Mouse (Mus musculus): ENCODE results near the gene D630003M21Rik. TPM values are rescaled to one million over a fixed set of nuclear protein-coding genes. Genes with fewer than 3 reads are reported as not detected.

Gene D630003M21Rik
- total RNA-seq, 2 experiments from 2014 or later: not detected

DNA sequence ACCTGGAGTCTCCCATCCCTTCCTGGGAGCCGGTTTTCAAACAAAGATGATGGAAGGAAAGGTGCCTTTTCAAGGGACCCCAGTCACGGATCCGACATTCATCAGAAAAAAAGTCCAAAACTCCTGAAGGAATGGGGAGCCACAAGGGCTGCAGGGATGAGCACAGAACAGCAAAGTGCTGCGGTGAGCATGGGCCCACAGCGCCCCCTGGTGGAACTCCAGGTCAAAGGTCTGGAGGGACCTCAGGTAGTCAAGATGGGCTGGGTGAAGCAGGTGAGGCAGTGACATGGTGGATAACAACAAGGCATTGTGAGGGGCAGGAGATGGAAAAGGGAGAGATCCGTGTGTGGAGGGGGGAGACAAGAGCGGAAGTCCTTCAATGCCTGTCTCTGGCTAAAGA, 24.9 kb downstream of the D630003M21Rik start:
- ATAC-seq (replicated peaks; ENCODE audit: low FRiP score, poor library complexity, severe bottlenecking): peak; percentile 59; the same call in 1 of the 2 replicates

DNA sequence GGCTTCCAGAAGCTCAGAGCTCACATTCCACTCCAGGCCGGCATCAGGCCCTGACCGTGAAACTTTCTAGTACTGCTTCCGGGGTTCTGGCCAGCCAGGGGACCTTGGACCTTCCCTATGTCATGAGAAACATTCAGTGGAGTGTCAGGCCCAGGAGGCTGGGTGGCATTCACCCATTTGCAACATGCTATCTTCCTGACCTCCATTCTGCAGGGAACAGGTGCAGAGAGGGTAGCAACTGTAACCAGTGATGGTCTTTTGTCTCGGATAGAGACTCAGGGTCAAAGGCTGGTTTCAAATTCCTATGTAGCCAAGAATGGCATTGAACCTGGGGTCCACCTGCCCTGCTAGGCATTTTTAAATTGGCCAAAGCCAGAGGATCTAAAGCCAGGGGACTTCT, 25.3 kb downstream of the D630003M21Rik start:
- ATAC-seq (replicated peaks; ENCODE audit: low FRiP score, poor library complexity, severe bottlenecking): no peak

DNA sequence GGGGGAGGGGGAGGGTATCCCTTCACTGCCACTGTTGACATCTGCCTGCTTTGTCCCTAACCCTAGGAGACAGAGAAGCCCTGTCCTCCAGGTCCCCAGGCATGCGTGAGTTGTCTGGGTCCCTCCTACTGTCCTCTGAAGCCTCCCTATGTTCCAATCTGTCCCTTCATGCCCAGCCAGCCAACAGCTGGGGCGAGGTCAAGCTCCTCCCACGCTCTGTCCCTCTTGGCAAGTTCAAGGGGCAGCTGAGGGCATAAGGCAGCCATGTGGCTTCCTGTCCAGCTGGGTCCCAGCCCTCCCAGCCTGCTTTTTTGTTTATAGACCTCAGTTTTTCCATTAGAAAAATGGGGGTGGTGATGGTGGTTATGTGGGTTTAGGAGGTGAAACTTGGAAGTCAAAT, 29.7 kb downstream of the D630003M21Rik start:
- no peak for ATAC-seq (replicated peaks; ENCODE audit: low FRiP score, poor library complexity, severe bottlenecking)

DNA sequence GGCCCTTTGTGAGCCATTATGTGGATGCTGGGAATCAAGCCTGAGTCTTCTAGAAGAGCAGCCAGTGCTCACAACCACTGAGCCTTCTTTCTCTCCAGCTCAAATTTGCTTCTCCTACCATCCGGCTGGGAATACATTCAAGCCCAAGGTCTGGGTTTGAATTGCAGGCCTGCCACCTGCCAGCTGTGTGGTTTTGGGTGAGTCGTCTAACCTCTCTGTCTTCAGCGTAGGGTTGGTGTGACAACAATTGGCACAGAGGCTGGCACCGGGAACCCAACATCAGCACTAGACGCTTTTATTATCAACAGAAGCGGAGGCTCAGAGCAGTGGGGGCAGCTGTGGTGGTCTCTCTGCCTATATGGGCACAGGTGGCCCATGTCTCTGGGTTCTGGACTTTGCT, 30.2 kb downstream of the D630003M21Rik start:
- ATAC-seq (replicated peaks; ENCODE audit: low FRiP score, poor library complexity, severe bottlenecking): no peak

DNA sequence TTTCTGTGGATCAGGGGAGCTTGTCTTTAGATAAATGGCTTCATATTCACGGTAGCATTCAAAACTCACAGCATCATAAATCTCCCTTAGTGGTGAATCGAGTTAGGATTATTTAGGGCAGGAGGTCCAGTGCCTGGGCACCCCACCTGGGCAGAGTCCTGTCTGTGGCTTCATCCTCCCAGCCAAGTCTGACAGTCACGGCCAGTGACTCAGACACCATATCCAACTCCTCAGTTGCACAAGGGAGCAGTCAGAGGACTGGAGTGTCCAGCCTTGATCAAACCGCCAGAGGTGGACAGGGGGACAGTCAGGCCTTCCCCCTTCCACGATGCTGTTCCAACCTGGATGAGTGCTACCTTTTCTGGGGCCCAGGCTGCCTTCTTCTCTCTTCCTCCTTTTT, 31.1 kb downstream of the D630003M21Rik start:
- ATAC-seq (replicated peaks; ENCODE audit: low FRiP score, poor library complexity, severe bottlenecking): no peak

DNA sequence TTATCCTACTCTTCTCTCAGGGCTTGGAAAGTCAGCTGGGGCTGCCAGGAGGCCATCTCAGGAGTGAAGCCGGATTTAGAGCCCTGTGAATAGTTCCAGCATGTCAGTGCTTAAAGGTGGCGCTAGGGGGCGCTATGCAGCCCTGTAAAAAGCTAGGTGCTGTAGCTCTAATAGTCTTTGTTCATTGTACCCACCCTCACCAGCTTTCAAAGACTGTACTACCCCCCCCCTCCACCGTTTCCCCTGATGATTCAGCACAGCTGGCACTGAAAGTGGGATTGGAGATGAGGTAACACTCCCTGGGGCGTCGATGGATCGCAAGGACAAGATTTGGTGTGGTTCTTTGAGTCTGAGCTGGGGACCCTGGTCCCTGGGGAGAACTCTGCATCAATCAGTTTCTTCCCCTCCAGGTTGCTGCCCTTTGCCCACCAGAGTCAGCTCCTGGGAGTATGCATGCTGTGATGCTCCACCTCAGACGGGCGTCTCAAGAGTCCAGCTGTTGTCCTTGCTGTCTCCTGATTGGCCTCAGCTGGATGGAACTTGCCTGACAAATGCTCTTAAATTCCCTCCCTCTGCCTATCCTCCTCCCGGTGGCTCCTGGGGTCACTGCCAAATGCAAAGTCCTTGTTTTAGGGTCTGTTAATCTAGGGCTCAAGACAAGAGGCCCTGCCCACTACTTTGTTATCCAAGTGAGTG, 33.9 kb downstream of the D630003M21Rik start:
- 0 out of 2 replicates have a peak, but pooled peaks have one; percentile 44 for ATAC-seq (replicated peaks; ENCODE audit: low FRiP score, poor library complexity, severe bottlenecking)

DNA sequence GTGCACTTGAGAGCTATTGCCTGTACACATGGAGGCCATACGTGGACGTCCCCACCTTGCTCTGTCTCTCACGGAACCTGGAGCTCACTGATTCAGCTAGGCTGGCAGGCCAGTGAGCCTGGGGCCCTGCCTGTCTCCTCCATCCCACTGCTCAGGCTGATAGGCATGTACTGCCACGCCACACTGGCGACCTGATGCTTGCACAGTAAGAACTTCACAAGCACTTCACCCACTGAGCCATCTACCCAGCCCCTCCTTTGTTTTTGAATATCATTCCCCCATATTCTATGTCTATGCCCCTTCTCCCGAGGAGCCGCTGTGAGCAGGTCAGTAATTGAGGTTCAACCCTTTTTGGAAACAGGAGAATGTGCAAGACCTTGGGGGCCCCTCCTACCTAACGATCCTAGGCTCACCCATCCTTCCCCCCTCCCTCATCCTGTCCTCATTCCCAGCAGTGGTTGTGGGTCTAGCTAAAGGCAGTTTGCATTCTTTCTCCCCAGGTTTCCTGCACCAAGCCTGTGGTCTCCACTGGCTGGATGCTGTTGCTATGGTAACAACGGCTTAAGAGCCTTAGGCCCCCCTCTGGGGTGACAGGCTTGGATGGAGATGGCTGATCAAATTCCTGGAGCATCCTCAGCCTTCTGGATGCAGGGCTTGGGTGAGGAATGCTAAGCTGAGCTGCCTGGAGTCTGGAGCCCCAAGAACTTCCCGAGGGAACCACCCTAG, 35.2 kb downstream of the D630003M21Rik start:
- ATAC-seq (replicated peaks; ENCODE audit: low FRiP score, poor library complexity, severe bottlenecking): no peak

DNA sequence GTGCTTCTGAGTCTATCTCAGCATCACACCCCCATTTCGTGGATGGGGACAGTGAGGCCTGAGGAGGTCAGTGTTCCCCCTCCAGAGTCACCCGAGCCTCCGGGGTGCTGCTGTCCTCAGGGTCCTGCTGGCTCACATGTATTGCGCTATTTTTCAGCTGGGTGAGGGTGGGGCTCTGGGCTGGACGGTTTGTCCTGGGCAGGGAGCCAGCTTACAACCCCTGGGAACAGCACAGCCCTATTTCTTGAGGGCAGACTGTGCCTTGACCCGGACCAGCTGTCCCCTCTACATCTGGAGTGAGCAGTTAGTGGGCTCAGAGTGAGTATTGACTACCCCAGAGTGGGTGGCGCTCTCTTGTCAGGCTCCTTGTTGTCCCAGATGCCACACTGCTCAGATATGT, 37.9 kb downstream of the D630003M21Rik start:
- ATAC-seq (replicated peaks; ENCODE audit: low FRiP score, poor library complexity, severe bottlenecking): no peak

DNA sequence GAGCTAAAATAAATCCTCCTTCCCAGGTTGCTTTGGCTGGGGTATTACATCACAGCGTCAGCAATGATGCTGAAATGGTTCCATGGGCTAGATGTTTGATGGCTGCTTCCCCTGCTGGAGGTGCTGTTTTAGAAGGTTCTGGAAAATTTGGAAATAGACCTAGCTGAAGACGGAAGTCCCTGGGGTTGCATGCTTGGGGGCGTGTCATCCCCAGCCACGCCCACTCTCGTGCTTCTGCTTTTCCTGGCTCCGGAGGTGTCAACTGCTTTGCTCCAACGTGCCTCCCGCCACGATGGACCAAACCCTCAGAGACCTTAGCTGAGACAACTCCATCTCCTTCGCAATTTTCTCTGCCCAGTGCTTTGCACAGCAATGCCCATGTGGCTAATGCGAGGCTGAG, 39.6 kb downstream of the D630003M21Rik start:
- ATAC-seq (replicated peaks; ENCODE audit: low FRiP score, poor library complexity, severe bottlenecking): no peak

DNA sequence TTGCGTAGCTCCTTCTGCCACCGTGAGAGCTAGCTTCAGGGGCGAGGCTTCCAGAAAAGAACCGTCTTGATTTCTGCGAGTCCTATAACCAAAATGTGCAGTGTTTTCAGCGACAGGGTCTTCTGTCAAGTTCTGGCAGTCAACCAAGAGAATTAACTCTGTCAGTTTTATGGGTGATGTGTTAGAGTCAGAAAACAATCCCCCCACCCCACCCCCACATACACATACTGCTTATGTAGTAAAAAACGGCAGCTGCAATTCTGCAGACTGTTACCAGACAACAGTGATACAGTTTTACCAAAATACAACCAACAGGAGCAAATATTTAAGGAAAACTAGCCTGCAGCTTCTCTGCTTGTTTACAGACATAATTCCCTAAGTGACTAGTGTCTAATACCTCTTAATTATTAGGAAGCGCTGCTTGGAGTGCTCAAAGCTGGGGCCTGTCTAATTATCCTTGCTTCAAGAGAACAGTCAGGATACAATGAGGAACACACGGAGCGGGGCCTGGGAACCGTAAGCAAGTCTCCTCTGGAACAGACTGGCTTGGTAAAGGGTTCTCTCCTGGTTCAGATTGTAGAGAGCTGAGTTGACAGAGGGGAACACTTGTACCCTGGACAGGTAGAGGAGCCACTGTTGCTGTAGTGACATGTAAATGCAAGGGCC, 42.7 kb downstream of the D630003M21Rik start:
- no peak for ATAC-seq (replicated peaks; ENCODE audit: low FRiP score, poor library complexity, severe bottlenecking)

DNA sequence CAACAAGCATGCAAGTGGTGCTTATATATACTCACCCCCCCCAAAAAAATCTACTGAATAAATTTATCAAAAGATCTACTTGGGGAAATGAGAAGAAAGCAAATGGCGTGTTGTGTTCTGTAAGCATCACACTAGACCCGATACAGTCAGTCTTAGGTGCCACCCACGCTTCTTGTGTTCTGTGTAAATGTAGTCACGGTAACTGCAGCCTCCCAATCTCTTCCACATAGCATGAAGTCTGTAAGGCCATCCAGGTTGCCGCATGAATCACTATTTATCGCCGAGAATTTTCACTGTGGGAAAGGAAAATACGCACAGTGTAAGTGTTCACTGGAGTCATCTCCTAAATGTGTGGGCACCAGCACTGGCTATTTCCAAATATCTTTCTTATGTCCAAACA, 45.8 kb downstream of the D630003M21Rik start:
- no peak for ATAC-seq (replicated peaks; ENCODE audit: low FRiP score, poor library complexity, severe bottlenecking)

DNA sequence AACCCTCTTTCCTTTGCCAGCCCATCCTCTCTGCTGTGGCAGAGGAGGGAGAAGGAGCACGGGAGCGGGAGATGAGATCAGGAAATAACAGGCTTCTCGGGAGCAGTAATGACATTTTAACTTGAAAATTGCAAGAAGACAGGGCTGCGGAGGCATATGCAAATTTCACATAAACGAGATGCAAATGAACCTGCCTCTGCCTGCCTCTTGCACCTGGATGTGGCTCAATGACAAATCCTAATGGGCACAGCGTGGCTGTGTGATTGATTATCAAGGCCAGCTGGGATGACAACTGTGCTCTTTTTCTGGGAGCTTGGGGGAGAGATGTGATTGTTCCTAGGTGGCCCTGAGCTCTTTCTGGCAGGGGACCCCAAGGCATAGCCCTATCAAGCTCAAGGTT, 47.1 kb downstream of the D630003M21Rik start:
- no peak for ATAC-seq (replicated peaks; ENCODE audit: low FRiP score, poor library complexity, severe bottlenecking)

DNA sequence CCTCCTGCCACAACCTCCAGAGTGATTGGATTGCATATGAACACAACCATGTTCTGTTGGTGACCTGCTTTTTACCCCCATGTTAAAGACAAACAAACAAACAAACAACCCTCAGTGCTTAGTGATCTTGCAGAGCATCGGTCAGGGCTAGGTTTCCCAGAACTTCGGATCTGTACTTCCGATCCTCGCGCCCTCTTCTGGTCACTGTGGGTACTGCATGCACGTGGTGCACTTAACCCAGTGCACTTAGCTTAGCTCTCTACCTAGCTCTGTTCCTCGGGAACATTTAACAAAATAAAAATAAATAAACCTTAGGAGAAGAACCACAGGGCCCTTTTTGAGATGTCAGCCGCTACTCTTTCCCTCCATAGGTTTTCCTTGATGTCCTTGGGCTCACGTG, 48.2 kb downstream of the D630003M21Rik start:
- peak; percentile 72; the same call in 1 of the 2 replicates for ATAC-seq (replicated peaks; ENCODE audit: low FRiP score, poor library complexity, severe bottlenecking)

DNA sequence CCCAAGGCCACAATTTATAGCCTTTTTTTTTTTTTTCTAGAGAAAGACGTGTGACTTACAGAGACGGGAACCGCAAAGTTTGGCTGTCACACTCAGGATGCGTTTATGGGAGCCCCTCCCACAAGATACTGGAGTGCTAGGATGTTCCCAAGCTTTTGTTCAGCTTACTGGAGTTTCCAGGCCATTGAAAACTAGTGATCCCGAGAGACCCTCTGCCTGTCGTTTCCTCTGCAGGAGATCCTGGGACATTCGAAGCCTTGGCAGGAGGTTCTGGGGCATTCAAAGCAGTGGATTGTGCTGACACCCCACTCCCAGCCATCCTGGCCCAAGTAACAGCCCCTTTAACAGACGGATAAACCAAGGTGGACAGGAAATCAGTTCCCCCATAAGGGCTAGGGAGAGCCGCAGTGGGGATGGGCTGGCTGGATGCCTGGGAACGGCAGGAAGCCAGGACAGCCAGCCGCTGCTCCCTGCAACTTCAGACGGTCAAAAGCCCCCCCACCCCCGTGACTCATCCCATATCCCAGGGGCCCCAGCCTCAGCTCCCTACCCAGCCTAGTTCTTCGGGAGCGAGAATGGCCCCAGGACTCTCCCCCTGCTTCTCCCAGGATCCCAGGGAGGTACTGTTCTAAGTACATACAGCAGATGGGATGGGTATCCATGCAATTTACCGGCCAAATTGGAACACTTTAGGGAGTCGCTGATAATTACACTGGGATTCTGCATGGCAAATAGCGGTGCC, 49.5 kb downstream of the D630003M21Rik start:
- no peak for ATAC-seq (replicated peaks; ENCODE audit: low FRiP score, poor library complexity, severe bottlenecking)

DNA sequence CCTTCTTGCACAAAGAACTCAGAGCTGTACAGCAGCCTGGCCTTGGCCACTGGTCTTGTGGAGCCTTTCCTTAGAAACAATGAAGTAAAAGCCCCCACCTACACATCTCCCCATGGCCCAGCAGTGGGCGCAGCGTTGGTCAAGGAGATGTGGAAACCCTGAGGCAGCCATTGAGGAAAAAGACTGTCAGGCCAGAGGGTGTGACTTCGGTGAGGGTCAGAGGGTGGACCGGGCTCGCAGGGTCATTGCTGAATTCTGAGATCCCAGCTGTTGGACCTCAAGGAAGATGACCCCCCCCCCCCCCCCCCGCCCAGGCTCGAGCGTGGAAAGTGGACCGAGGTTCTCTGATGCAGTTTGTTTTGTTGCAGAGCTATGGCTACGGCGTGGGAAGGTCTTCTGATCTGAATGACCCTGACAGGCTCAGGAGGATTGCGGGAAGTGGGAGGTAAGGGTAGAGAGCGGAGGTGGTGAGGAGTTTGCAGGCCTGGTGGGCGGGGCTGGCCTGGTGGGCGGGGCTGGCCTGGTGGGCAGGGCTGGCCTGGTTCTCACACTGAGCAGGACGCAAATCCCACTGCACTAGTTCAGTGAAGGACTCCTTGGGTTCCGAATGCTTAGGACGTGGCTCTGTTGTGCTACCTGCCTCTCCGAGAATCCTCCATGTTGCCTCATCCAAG, 50.2 kb downstream of the D630003M21Rik start:
- peak; percentile 60; the same call in 1 of the 2 replicates for ATAC-seq (replicated peaks; ENCODE audit: low FRiP score, poor library complexity, severe bottlenecking)

DNA sequence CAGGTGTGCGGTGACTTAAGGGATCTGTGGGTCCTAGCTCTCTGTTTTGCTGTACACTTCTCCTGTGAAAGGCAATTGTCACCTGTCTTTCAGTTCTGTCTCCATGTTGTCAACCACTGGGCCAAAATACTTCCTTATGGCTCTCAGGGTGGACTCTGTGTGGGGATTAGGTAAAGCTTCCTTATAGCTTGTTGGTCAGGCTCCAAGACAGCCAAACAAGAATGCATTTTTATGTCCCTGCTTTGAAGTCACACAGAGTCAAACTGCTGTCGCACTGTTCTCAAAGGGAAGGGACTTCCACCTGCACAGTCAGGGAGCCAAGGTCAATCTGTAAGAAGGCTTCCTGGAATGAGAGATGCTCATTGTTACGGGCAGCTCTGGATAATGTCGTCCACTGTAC, 50.9 kb downstream of the D630003M21Rik start:
- ATAC-seq (replicated peaks; ENCODE audit: low FRiP score, poor library complexity, severe bottlenecking): no peak

DNA sequence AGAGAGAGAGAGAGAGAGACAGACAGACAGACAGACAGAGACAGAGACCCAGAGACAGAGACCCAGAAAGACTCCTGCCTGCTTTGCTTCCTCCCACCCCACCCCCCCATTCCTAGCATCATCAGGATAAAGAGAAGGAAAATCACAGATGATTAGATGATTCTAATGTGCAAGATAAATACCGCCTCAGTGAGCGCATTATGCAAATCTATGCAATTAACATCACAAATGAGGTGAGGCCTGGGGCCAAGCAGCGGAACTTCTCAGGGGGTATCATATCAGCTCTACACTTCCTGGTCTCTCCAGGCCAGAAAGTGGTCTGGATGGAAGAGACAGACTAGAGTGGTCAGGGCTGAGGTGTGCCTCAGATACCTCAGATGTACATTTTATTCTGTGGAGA, 51.4 kb downstream of the D630003M21Rik start:
- ATAC-seq (replicated peaks; ENCODE audit: low FRiP score, poor library complexity, severe bottlenecking): no peak

DNA sequence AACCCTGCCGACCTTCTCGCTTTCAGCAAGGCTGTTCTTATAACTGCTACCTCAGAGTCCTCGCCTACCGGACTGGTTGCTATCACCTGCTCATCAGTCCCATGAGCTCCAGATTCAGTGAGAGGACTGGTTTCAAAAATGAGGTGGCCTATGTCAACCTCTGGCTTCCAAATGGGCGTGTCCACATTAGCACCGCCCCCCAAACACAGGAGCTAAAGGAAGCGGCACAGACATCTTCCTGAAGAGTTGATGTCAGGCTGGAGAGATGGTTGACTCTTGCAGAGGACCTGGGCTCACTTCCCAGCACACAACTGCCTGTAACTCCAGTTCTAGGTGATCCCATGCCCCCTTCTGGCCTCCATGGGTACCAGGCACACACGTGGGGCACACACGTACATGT, 52.3 kb downstream of the D630003M21Rik start:
- ATAC-seq (replicated peaks; ENCODE audit: low FRiP score, poor library complexity, severe bottlenecking): no peak

DNA sequence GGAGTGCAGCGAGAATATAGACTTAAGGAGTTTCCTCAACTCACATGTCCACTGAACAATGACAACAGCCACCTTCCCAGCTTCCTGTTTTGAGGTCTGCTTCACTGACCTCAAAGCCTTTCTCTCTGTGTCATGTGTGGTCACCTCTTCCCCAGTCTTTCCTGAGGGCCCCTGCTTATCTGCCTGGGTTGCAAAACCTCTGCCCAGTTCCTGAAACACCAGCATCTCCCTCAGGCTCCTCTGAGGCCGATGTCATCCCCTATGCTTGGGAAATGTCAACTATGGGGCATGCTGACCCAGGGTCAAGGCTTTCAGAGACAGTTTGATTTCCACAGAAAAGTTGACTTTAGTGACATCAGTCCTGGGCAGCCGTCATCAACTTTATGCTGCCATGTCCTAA, 53.6 kb downstream of the D630003M21Rik start:
- ATAC-seq (replicated peaks; ENCODE audit: low FRiP score, poor library complexity, severe bottlenecking): no peak

DNA sequence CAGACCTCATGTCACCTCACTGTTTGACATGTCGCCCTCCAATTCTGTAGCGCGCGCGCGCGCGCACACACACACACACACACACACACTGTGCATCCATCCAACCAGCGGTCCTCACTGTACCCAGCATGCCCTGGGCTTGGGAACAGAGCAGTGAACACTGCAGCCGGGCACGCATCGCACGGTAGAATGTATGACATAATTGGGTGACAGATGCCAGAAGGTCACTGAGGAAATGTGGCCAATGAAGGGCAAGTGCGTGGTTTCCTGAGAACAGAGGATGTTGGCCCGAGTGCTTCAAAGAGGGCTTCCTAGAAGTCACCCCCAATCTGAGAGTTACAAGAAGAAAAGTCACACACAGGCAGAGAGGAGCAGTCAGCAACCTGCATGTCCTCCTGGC, 54.1 kb downstream of the D630003M21Rik start:
- ATAC-seq (replicated peaks; ENCODE audit: low FRiP score, poor library complexity, severe bottlenecking): no peak
